Mouse (Mus musculus): ENCODE results near the gene Pla2g5.

- TF ChIP-seq POLR2A (IDR thresholded peaks at IDR 0.05; ENCODE audit: insufficient read depth, low read depth, low read length) (no peak), CTCF (IDR thresholded peaks at IDR 0.05) (no peak), EP300 (IDR thresholded peaks at IDR 0.05; ENCODE audit: insufficient read depth, low read depth, low read length) (no peak)
These were observed 12.7 kb upstream of the Pla2g5 start for GRCm38 (mm10) chr4:138875986-138876385.
